Mouse (Mus musculus): ENCODE measurements around the gene Rnf169.
A peak's percentile ranks its signal among the peaks of the same experiment; 100 is the strongest.

The Rnf169 gene

DNA sequence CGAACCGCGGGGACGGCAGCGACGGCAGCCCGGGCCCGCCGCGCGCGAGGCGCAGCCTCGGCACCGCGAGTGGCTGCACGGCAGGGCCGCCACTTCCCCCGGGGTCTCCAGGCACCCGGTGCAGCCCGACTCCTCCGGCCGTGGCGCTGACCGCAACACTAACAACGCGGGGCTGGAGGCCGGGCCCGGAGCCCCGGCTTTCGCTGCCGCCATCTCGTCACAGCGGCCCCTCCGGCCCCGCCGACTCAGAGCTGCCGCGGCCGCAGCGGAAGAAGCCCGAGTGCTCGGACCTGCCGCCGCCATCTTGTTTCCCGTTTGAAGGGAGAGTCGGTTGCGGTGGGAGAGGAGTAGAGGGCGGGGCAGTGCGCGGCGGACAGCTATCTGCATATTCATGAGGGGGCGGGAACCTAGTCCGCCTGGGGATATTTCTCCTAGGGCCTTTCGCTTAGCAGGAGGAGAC is at the start of gene Rnf169:
Rnf169 (minus strand) TSS at position 317 of the 460 bp plus-strand sequence.
- DNase-seq (ENCODE audit: low spot score) = peak; percentile 95

GRCm38 (mm10) chr7:100029307-100029706 is 49.1 kb upstream of the Rnf169 start:
- DNase-seq (ENCODE audit: low spot score) = peak; percentile 67

DNA sequence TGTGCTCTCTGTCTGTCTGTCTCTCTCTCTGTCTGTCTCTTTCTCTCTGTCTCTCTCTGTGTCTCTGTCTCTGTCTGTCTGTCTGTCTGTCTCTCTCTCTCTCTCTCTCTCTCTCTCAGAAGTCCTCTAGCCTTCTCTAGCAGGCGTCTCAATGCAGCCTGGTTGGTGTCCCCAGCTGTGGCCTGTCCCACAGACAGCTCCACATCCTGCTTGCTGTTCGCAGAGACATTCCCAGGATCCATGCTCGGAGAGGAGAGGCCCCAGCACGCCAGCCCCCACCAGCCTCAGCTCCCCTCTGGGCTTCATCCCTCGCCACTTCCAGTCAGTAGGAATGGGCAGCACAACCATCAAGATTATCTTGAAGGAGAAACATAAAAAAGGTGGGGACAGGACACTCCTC is 47.1 kb upstream of the Rnf169 start:
- no peak for DNase-seq (ENCODE audit: low spot score)

DNA sequence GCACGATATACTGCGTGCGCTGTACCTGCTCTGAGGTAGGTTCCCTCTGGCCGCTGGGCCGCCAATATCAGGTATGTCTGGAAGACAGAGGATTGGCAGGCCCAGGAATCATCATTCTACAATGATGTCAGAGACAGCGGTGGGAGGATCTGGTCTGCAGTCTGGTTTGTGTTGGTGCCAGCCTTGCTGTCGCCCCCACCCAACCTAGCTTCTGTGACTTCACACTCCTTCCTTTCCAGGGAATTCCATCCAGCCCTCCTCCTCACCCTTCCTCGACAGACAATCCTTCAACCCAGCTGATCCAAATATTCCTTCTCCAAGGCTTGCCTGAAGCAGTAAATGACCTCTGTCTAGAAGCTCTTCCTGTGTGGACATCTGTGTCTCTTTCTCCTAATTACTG is 36.8 kb upstream of the Rnf169 start:
- no peak for DNase-seq (ENCODE audit: low spot score)

DNA sequence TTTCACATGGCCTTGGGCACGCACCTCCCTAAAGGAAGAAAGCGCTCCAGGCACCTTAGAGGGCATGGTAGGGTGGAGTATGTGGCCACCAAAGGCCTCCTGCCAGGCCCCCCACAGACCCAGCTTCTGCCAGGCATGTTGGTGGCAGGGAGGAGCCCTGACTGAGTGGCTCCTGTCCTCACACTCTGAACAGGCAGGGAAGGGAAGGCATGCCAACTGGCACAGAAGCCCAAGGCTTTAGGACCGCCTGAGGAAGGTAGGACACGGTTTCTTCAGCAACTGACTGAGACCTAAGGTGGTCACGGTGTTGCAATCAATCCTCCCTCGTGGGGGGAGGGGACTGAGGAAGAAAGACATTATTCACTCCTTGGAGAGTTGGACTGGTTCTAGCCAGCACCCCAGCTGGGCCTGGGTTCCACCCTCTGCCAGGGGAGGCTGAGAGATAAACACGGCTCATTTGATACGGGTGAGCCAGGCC is 33.9 kb upstream of the Rnf169 start:
- no peak for DNase-seq (ENCODE audit: low spot score)

GRCm38 (mm10) chr7:100012515-100012914 is 32.3 kb upstream of the Rnf169 start:
- no peak for DNase-seq (ENCODE audit: low spot score)

- no peak for DNase-seq (ENCODE audit: low spot score)
Measured at GRCm38 (mm10) chr7:100012085-100012484, 31.8 kb upstream of the Rnf169 start.

GRCm38 (mm10) chr7:100010711-100011110 is 30.5 kb upstream of the Rnf169 start:
- no peak for DNase-seq (ENCODE audit: low spot score)

- DNase-seq (ENCODE audit: low spot score) = peak; percentile 86
Measured at GRCm38 (mm10) chr7:100009640-100010039, 29.4 kb upstream of the Rnf169 start.

DNA sequence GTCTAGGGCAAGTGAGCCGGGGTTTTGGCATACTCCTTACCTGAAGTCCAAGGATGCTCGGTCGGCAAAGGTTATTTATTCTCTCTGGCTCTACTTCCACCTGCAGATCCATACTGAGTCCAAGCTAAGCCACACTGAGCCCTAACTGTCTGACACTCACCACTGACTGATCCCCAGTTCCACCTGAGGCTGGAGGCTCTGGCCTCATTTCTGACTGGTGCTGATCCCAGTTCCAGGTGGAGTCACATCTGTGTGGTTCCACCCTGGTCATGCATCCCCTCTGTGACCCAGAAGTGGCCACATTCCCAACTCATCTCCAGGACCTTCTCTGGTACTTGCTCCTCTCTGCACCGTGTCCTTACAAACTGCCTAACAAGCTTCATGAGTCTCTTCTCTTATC is 28.5 kb upstream of the Rnf169 start:
- no peak for DNase-seq (ENCODE audit: low spot score)

GRCm38 (mm10) chr7:100006411-100006810 is 26.2 kb upstream of the Rnf169 start:
- no peak for DNase-seq (ENCODE audit: low spot score)

GRCm38 (mm10) chr7:100005790-100006189 is 25.5 kb upstream of the Rnf169 start, which contains the start of gene Chrdl2:
Chrdl2 (plus strand) TSS chr7:100006172.
- DNase-seq (ENCODE audit: low spot score) = peak; percentile 68

- DNase-seq (ENCODE audit: low spot score) = no peak
Measured at GRCm38 (mm10) chr7:100003781-100004180, 23.5 kb upstream of the Rnf169 start.

DNA sequence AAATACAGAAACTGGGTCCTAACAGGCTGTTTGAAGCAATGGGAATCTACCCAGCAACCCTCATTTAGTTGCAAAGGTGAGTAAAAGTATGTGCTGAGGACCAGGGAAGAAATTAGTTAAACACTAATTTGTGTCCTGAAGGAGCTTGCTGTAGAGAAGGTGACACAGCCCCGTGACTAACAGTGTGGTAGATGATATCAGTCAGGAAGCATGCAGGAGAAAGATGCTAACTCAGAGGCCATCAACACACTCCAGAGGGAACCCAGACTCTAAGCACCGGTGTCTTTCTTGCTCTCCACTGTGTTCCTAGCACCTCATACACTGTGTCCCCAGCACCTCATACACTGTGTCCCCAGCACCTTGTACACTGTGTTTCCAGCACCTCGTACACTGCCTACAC is 18.4 kb upstream of the Rnf169 start:
- DNase-seq (ENCODE audit: low spot score) = no peak

GRCm38 (mm10) chr7:99995186-99995585 is 14.9 kb upstream of the Rnf169 start:
- DNase-seq (ENCODE audit: low spot score) = no peak

- DNase-seq (ENCODE audit: low spot score) = no peak
Measured at GRCm38 (mm10) chr7:99993159-99993558, 12.9 kb upstream of the Rnf169 start.

DNA sequence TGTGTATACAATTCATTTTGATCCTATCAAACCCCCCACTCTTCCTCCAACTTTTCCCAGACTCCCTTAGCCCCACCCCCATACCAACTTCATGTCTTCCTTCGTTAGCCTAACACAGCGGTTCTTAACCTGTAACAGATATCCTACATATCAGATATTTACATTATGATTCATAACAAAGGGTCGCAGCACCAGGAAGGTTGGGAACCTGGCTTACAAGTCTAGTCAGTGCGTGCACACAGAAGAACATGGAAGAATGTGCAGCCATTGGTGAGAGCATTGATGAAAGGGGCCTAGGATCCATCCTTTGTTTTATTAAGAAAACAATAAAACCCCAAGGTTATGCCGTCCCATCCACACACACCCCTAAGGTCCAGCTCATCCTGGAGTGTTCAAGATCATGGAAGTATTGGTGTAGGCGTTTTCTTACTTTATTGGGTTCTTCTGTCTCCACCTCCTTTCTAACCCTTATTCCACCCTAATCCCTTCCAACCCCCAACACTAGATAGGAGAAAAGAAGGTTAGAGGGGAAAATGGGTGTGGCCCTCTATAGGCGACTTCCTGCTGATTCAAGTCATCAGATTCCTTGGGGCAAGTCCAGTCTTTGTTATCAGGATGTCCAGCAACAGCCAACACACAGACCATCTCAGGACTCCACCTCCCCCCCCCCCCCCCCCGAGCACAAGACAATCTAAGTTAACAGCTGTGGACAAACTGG is 10.9 kb upstream of the Rnf169 start:
- DNase-seq (ENCODE audit: low spot score) = no peak

- DNase-seq (ENCODE audit: low spot score) = peak; percentile 67
Measured at GRCm38 (mm10) chr7:99989844-99990760, 9.9 kb upstream of the Rnf169 start.

GRCm38 (mm10) chr7:99988725-99989124 is 8.5 kb upstream of the Rnf169 start:
- DNase-seq (ENCODE audit: low spot score) = peak; percentile 93

DNA sequence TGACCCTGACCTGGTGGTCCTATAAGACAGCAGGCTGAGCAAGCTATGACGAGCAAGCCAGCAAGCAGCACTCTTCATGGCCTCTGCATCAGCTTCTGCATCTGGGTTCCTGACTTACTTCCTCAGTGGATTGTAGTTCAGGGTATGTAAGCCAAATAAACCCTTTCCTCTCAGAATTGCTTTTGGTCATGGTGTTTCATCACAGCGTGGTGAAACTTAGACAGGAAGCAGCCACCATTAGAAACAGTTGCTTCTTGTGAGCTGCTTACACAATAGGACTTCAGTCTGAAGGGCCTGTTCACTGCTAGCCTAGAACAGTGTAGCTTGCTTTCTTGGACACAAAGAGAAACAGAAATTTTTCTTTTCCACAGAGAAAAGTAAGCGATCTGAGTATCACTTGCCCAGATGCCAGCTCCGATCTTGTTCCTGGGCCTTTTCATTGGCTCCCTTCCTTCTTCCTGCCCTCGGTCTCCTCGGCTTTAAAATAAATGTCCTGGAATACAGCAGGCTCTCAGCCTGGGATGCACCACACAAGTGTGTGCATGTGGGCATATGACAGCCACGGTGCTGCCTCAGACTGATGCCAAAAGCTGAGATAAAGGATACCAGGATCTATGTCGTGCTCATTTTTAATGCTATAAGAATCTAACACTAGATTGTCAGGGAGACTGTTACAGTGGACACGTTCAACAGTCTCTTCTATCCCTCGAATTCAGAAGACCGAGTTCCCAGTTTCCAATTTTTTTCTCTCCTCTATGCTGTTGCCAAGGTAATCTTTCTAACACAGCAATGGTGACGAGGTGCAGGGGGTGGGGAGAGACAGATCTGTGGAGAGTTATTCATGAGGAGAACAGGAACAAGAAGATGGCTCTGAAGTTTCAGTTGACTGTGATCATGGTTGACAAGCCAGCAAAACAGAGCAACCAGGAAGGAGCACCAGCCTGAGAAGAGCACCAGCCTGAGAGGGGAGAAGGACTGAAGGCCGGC is 2.3 kb upstream of the Rnf169 start:
- no peak for DNase-seq (ENCODE audit: low spot score)

GRCm38 (mm10) chr7:99981311-99981710 is 1.1 kb upstream of the Rnf169 start:
- DNase-seq (ENCODE audit: low spot score) = peak; percentile 64

All from retina, embryonic 14.5 days (tissue).